Mouse (Mus musculus): ENCODE measurements around the gene Nadsyn1.

Gene Nadsyn1

GRCm38 (mm10) chr7:143801195-143802065 lies 21.2 kb downstream of the Nadsyn1 start:
- no peak for DNase-seq

- no peak for DNase-seq
Measured at GRCm38 (mm10) chr7:143800770-143801169, 21.9 kb downstream of the Nadsyn1 start.

GRCm38 (mm10) chr7:143798783-143799182 lies 23.9 kb downstream of the Nadsyn1 start:
- DNase-seq = no peak

- no peak for DNase-seq
Measured at GRCm38 (mm10) chr7:143793121-143793520, 29.5 kb downstream of the Nadsyn1 start.

GRCm38 (mm10) chr7:143792336-143792985 lies 30.2 kb downstream of the Nadsyn1 start:
- no peak for DNase-seq

- peak; percentile 34 for DNase-seq
Measured at GRCm38 (mm10) chr7:143783996-143784829, 38.4 kb downstream of the Nadsyn1 start, which contains the start of gene Mrgpre. TSS of gene Mrgpre (minus strand) at chr7:143784500.

GRCm38 (mm10) chr7:143783378-143783995 lies 39.2 kb downstream of the Nadsyn1 start:
- no peak for DNase-seq

GRCm38 (mm10) chr7:143777375-143777774 lies 45.3 kb downstream of the Nadsyn1 start:
- DNase-seq = no peak

GRCm38 (mm10) chr7:143776137-143776536 lies 46.5 kb downstream of the Nadsyn1 start:
- no peak for DNase-seq

GRCm38 (mm10) chr7:143769461-143769860 lies 53.2 kb downstream of the Nadsyn1 start:
- no peak for DNase-seq

GRCm38 (mm10) chr7:143768267-143768666 lies 54.4 kb downstream of the Nadsyn1 start:
- DNase-seq = no peak

- no peak for DNase-seq
Measured at GRCm38 (mm10) chr7:143766893-143767292, 55.8 kb downstream of the Nadsyn1 start, which contains the start of gene Mrgprg. TSS of gene Mrgprg (minus strand) at chr7:143766993.

- no peak for DNase-seq
Measured at GRCm38 (mm10) chr7:143764876-143765530, 57.6 kb downstream of the Nadsyn1 start.

GRCm38 (mm10) chr7:143763794-143764193 lies 58.9 kb downstream of the Nadsyn1 start:
- DNase-seq = no peak

GRCm38 (mm10) chr7:143758956-143759355 lies 63.7 kb downstream of the Nadsyn1 start:
- DNase-seq = peak; percentile 69

GRCm38 (mm10) chr7:143757696-143758095 lies 65.0 kb downstream of the Nadsyn1 start:
- no peak for DNase-seq

- DNase-seq = peak; percentile 43
Measured at GRCm38 (mm10) chr7:143757027-143757390, 65.6 kb downstream of the Nadsyn1 start.

GRCm38 (mm10) chr7:143756125-143757026 lies 66.3 kb downstream of the Nadsyn1 start, which contains the start of gene Osbpl5:
TSS of gene Osbpl5 (minus strand) at chr7:143756985.
- no peak for DNase-seq

GRCm38 (mm10) chr7:143755357-143756124 lies 67.1 kb downstream of the Nadsyn1 start:
- DNase-seq = no peak
